Comparison of ENCODE assay signal across 16 mouse cellular contexts in genomic region chr7:98795637-98796036, GRCm38 (mm10).
"Had no signal": no experiment of that assay in that cellular context is flagged by ENCODE, and none has a peak within 500 bp of the region (broad histone marks: within the 10 kb centered on the region; RNA-seq: fewer than 3 reads in every experiment).

No protein-coding gene starts in this region.

- DNase-seq: kidney, postnatal 14 days; left cerebral cortex, postnatal 4 days; lung, embryonic 14.5 days; lung, postnatal 10 days; lung, postnatal 4 days; midbrain, embryonic 14.5 days; right cerebral cortex, postnatal 4 days; thymus, adult 2 months; thymus, postnatal 25 days had no signal

- H3K4me1 ChIP-seq: liver, embryonic 12.5 days; neural tube, embryonic 15.5 days had no signal

- ATAC-seq: liver, embryonic 12.5 days had no signal

- H3K27me3 ChIP-seq: neural tube, embryonic 15.5 days; stomach, embryonic 15.5 days had no signal

- H3K36me3 ChIP-seq: kidney, embryonic 15.5 days; limb, embryonic 15.5 days; liver, embryonic 12.5 days; midbrain, embryonic 10.5 days; neural tube, embryonic 15.5 days; stomach, embryonic 15.5 days had no signal

- H3K9me3 ChIP-seq: kidney, embryonic 15.5 days; limb, embryonic 15.5 days; liver, embryonic 12.5 days; midbrain, embryonic 10.5 days; neural tube, embryonic 15.5 days; stomach, embryonic 15.5 days had no signal

- H3K4me2 ChIP-seq: kidney, embryonic 15.5 days; limb, embryonic 15.5 days; liver, embryonic 12.5 days; lung, embryonic 14.5 days; neural tube, embryonic 15.5 days; stomach, embryonic 15.5 days had no signal

- H3K9ac ChIP-seq: kidney, embryonic 15.5 days; limb, embryonic 15.5 days; liver, embryonic 12.5 days; lung, embryonic 14.5 days; neural tube, embryonic 15.5 days; stomach, embryonic 15.5 days had no signal

- H3K27ac ChIP-seq: kidney, embryonic 15.5 days; limb, embryonic 15.5 days; liver, embryonic 12.5 days; neural tube, embryonic 15.5 days; stomach, embryonic 15.5 days had no signal

- H3K4me3 ChIP-seq: kidney, embryonic 15.5 days; limb, embryonic 15.5 days; liver, embryonic 12.5 days; midbrain, embryonic 10.5 days; myocyte; neural tube, embryonic 15.5 days; stomach, embryonic 15.5 days had no signal
